Mouse (Mus musculus) layer of hippocampus, postnatal 14 days (tissue): Measurements from ENCODE around the gene Tmod2. TPM values are rescaled to one million over a fixed set of nuclear protein-coding genes. Genes with fewer than 3 reads are reported as not detected.
A peak's percentile ranks its signal among the peaks of the same experiment; 100 is the strongest.
"Not testable (repeated sequence)": the region's sequence is repeated elsewhere in the genome, so short reads cannot be mapped to it uniquely, and the experiment has no call there.

Source experiments
- DNase-seq, 2 experiments: peaks; one replicate each; pipeline ENCODE4 v3.0.0; 2021 to 2022; ENCODE audit warnings: low spot score in 2 of 2, mixed read lengths in 1 of 2
- long read RNA-seq, 2 experiments: library from polyadenylated mRNA; stranded (forward); transcript quantifications; one replicate each; pipeline ENCODE4 v2.0.0; 2021
- total RNA-seq, 2 experiments: library from RNA; stranded (reverse); gene quantifications; 2 replicates each; pipeline ENCODE4 v1.2.3; 2021

Tmod2 gene
- total RNA-seq, result 100 to 1,000 TPM; 420 to 434 TPM
- long read RNA-seq, experiment 1, full-length matches to known transcripts, result 14 of 76 reads
- long read RNA-seq, experiment 1, partial matches to known transcripts, result 1 of 76 reads
- long read RNA-seq, experiment 1, other reads (novel, unspliced or antisense), result 61 of 76 reads
- long read RNA-seq, experiment 2, full-length matches to known transcripts, result 13 of 75 reads
- long read RNA-seq, experiment 2, partial matches to known transcripts, result 0 of 75 reads
- long read RNA-seq, experiment 2, other reads (novel, unspliced or antisense), result 62 of 75 reads

- peak; percentile 76 to 84 for DNase-seq
Observed at GRCm38 (mm10) chr9:75610571-75611493, at the start of gene Tmod2. TSS of gene Tmod2 (minus strand) at chr9:75611325.

GRCm38 (mm10) chr9:75660917-75661316 is 49.8 kb upstream of the Tmod2 start:
- no peak for DNase-seq

GRCm38 (mm10) chr9:75656456-75656855 is 45.3 kb upstream of the Tmod2 start:
- DNase-seq, result not testable (repeated sequence)

GRCm38 (mm10) chr9:75653981-75654911 is 43.1 kb upstream of the Tmod2 start:
- DNase-seq, result no peak

- no peak for DNase-seq
Observed at GRCm38 (mm10) chr9:75645405-75645804, 34.3 kb upstream of the Tmod2 start.

- DNase-seq, result no peak
Observed at GRCm38 (mm10) chr9:75634226-75634625, 23.1 kb upstream of the Tmod2 start.

GRCm38 (mm10) chr9:75633603-75634002 is 22.5 kb upstream of the Tmod2 start:
- no peak for DNase-seq

- no peak for DNase-seq
Observed at GRCm38 (mm10) chr9:75632902-75633301, 21.8 kb upstream of the Tmod2 start.

- DNase-seq, result no peak
Observed at GRCm38 (mm10) chr9:75632111-75632510, 21.0 kb upstream of the Tmod2 start.

- DNase-seq, result no peak
Observed at GRCm38 (mm10) chr9:75630823-75631454, 19.8 kb upstream of the Tmod2 start.

- DNase-seq, result no peak
Observed at GRCm38 (mm10) chr9:75626308-75626604, 15.1 kb upstream of the Tmod2 start.

- peak; percentile 65 to 79 for DNase-seq
Observed at GRCm38 (mm10) chr9:75625556-75626307, 14.6 kb upstream of the Tmod2 start, which contains the start of gene Lysmd2. TSS of gene Lysmd2 (plus strand) at chr9:75625741.

GRCm38 (mm10) chr9:75624983-75625555 is 13.9 kb upstream of the Tmod2 start:
- no peak for DNase-seq

GRCm38 (mm10) chr9:75621428-75621827 is 10.3 kb upstream of the Tmod2 start:
- no peak for DNase-seq

GRCm38 (mm10) chr9:75619761-75620160 is 8.6 kb upstream of the Tmod2 start:
- not testable (repeated sequence) for DNase-seq

GRCm38 (mm10) chr9:75618836-75619400 is 7.8 kb upstream of the Tmod2 start:
- no peak for DNase-seq

GRCm38 (mm10) chr9:75616560-75616959 is 5.4 kb upstream of the Tmod2 start:
- no peak for DNase-seq

GRCm38 (mm10) chr9:75609965-75610364 is 1.2 kb downstream of the Tmod2 start:
- DNase-seq, result no peak

- DNase-seq, result no peak
Observed at GRCm38 (mm10) chr9:75609505-75609904, 1.6 kb downstream of the Tmod2 start.
